Mouse (Mus musculus): ENCODE data around the gene Bend3. TPM values are rescaled to one million over a fixed set of nuclear protein-coding genes. Genes with fewer than 3 reads are reported as not detected.
A peak's percentile ranks its signal among the peaks of the same experiment; 100 is the strongest.

Bend3 gene
- total and polyA plus RNA-seq, 3 experiments: 13.0 to 32.8 (median 18.7) TPM

DNA sequence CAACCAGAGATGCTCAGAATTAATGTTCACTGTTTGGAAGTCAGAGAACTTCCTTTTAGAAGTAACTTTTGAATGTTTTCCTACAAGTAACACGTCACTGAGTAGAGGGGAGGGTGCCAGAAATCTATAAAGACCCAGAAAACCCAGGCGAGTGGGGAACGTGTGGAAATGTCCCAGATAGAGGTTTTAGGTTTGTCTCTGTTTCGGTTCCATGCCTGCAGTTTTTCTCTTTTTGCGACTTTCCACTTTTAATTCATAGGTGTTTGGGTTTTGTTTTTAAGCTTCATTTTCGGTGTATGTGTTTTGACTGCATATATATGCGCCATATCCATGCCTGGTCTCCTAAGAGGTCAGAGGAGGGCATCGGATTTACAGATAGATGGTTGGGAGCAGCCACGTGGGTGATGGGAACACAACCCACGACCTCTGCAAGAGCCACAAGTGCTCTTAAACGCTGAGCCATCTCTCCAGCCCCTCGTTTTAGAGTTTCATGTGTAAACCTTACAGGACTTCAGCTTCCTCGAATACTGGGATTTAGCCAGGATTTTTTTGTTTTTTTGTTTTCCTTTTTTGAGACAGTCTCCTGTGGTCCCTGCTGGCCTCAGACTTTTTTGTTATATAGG, 1.7 kb downstream of the Bend3 start:
- peak overlapping the region; percentile 86 for H3K9ac ChIP-seq (ENCODE audit: control insufficient read depth, low read depth, low read length, poor library complexity, severe bottlenecking)
- peaks cover 55% of the 10 kb centered on the region for H3K79me2 ChIP-seq (ENCODE audit: control insufficient read depth, insufficient read depth, low read length, poor library complexity)
- peaks cover 5 to 18% of the 10 kb centered on the region in 2 experiments; a peak in 3 of 4 replicates for H3K4me1 ChIP-seq (ENCODE audit: control insufficient read depth in 1 of 2, insufficient read depth in 2 of 2, low read length in 2 of 2)

DNA sequence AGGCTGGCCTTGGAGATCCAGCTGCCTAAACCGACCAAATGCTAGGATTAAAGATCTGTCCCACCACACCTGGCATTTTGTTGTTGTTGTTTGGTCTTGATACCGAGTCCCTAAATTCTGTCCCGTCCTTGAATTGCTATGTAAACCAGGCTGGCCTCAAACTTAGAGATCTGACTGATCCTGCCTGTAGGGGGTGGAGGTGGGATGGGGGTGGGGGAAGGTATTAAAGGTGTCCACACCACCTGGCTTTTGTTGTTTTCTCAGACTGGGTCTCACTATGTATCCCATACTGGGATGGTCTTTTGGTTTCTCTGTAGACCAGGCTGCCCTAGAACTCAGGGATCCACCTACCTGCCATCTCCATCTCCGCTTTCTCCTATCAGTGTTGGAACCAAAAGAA, 2.5 kb downstream of the Bend3 start:
- no peak overlapping the region for H3K27ac ChIP-seq (ENCODE audit: control insufficient read depth, low read depth, low read length)
- H3K4me1 ChIP-seq (ENCODE audit: control insufficient read depth in 1 of 2, insufficient read depth in 2 of 2, low read length in 2 of 2): peaks cover 5 to 16% of the 10 kb centered on the region in 2 experiments; a peak in 3 of 4 replicates

More for the DNA sequence above, 1.7 kb downstream of the Bend3 start:
- no peaks in the 10 kb centered on the region for H3K27me3 ChIP-seq (ENCODE audit: control insufficient read depth in 1 of 2, insufficient read depth in 2 of 2, low read length in 2 of 2)
- H3K36me3 ChIP-seq (ENCODE audit: control insufficient read depth in 1 of 2, insufficient read depth in 2 of 2, low read length in 2 of 2): peaks cover 0 to 17% of the 10 kb centered on the region in 2 experiments; a peak in 2 of 4 replicates
- H3K27ac ChIP-seq (ENCODE audit: control insufficient read depth, low read depth, low read length): peak overlapping the region; percentile 70
- DNase-seq (ENCODE audit: low read depth, low spot score): peak; percentile 48
- peak overlapping the region; percentile 62 to 97 for H3K4me3 ChIP-seq (ENCODE audit: control insufficient read depth in 1 of 2, insufficient read depth in 1 of 2, low read depth in 2 of 2, low read length in 2 of 2)
- TF ChIP-seq MAZ (IDR thresholded peaks at IDR 0.05; ENCODE audit: low read depth, low read length): no peak
- peak; percentile 64 for TF ChIP-seq MXI1 (IDR thresholded peaks at IDR 0.05; ENCODE audit: low read depth, low read length)
- peak; percentile 23; the same call in 1 of the 2 replicates for TF ChIP-seq MAX (IDR thresholded peaks at IDR 0.05; ENCODE audit: low read length)
- TF ChIP-seq SIN3A (IDR thresholded peaks at IDR 0.05; ENCODE audit: low read length): peak; percentile 29; the same call in 1 of the 2 replicates
- TF ChIP-seq ZKSCAN1 (IDR thresholded peaks at IDR 0.05; ENCODE audit: low read depth, low read length): no peak
- no peak for TF ChIP-seq HCFC1 (IDR thresholded peaks at IDR 0.05; ENCODE audit: low read depth, low read length)
- 0 out of 2 replicates have a peak, but pooled peaks have one; percentile 59 for TF ChIP-seq MYC (IDR thresholded peaks at IDR 0.05; ENCODE audit: low read depth, low read length)
- H3K9me3 ChIP-seq (replicated peaks; ENCODE audit: insufficient read depth, low read length): no peaks in the 10 kb centered on the region

More for the DNA sequence above, 2.5 kb downstream of the Bend3 start:
- Histone ChIP-seq H3K36me3 (ENCODE audit: control insufficient read depth in 1 of 2, insufficient read depth in 2 of 2, low read length in 2 of 2) (peaks cover 0 to 15% of the 10 kb centered on the region in 2 experiments; a peak in 2 of 4 replicates), H3K9me3 (replicated peaks; ENCODE audit: insufficient read depth, low read length) (no peaks in the 10 kb centered on the region), H3K9ac (ENCODE audit: control insufficient read depth, low read depth, low read length, poor library complexity, severe bottlenecking) (peak overlapping the region; percentile 17; the same call in 1 of the 2 replicates), H3K4me3 (ENCODE audit: control insufficient read depth in 1 of 2, insufficient read depth in 1 of 2, low read depth in 2 of 2, low read length in 2 of 2) (no peak overlapping the region), H3K79me2 (ENCODE audit: control insufficient read depth, insufficient read depth, low read length, poor library complexity) (peaks cover 57% of the 10 kb centered on the region), H3K27me3 (ENCODE audit: control insufficient read depth in 1 of 2, insufficient read depth in 2 of 2, low read length in 2 of 2) (no peaks in the 10 kb centered on the region)
- TF ChIP-seq POLR2AphosphoS2 (IDR thresholded peaks at IDR 0.05; ENCODE audit: low read length) (no peak), NRF1 (IDR thresholded peaks at IDR 0.05; ENCODE audit: insufficient read depth, low read depth, low read length, poor library complexity, severe bottlenecking) (no peak), E2F4 (IDR thresholded peaks at IDR 0.05; ENCODE audit: borderline replicate concordance, low read depth, low read length) (no peak), POLR2AphosphoS5 (IDR thresholded peaks at IDR 0.05; ENCODE audit: borderline replicate concordance, low read depth, low read length) (no peak), ZKSCAN1 (IDR thresholded peaks at IDR 0.05; ENCODE audit: low read depth, low read length) (no peak), MYB (IDR thresholded peaks at IDR 0.05; ENCODE audit: low read depth, low read length) (no peak), RCOR1 (IDR thresholded peaks at IDR 0.05; ENCODE audit: low read depth, low read length) (no peak), POLR2A (IDR thresholded peaks at IDR 0.05; ENCODE audit: control insufficient read depth in 1 of 2, insufficient read depth in 1 of 2, low read depth in 1 of 2, low read length in 2 of 2, poor library complexity in 1 of 2) (no peak), TCF12 (IDR thresholded peaks at IDR 0.05; ENCODE audit: low read depth, low read length) (no peak), MXI1 (IDR thresholded peaks at IDR 0.05; ENCODE audit: low read depth, low read length) (no peak), SIN3A (IDR thresholded peaks at IDR 0.05; ENCODE audit: low read length) (no peak), ZNF384 (IDR thresholded peaks at IDR 0.05; ENCODE audit: low read depth, low read length) (no peak), SMC3 (IDR thresholded peaks at IDR 0.05; ENCODE audit: low read depth, low read length) (no peak), TAL1 (IDR thresholded peaks at IDR 0.05; ENCODE audit: low read length) (no peak), RAD21 (IDR thresholded peaks at IDR 0.05; ENCODE audit: low read depth, low read length) (no peak), ZMIZ1 (IDR thresholded peaks at IDR 0.05; ENCODE audit: low read depth, low read length) (no peak), EP300 (IDR thresholded peaks at IDR 0.05; ENCODE audit: low read depth in 1 of 2, low read length in 2 of 2) (no peak), MEF2A (IDR thresholded peaks at IDR 0.05; ENCODE audit: extremely low read depth, insufficient replicate concordance, low read depth, low read length, poor library complexity, severe bottlenecking) (no peak), CHD2 (IDR thresholded peaks at IDR 0.05; ENCODE audit: low read length) (no peak)
- DNase-seq (ENCODE audit: low read depth, low spot score): peak; percentile 14

All from MEL (cell line).